Mouse (Mus musculus) liver, adult 2 months (tissue): ENCODE measurements around the gene Rcn1. TPM values are rescaled to one million over a fixed set of nuclear protein-coding genes. Genes with fewer than 3 reads are reported as not detected.

Experiments used
- DNase-seq: peaks from one replicate; pipeline ENCODE4 v3.0.0-alpha.2; 2011; ENCODE audit warnings: low read depth, low spot score; ENCODE audit errors: extremely low read depth
- H3K27ac ChIP-seq: fragments of 200-500 bp; replicated peaks from 2 replicates; pipeline ENCODE4 v1.5.1; 2012; ENCODE audit warnings: low read depth, mild to moderate bottlenecking, control low read depth, inconsistent platforms, low read length; ENCODE audit not compliant: insufficient read depth
- H3K27me3 ChIP-seq: fragments of 200-500 bp; 2 replicates; pipeline ENCODE4 v1.6.1; 2012; ENCODE audit warnings: mild to moderate bottlenecking, moderate library complexity, low read length, inconsistent platforms; ENCODE audit not compliant: control insufficient read depth, insufficient read depth
- H3K36me3 ChIP-seq: fragments of 200-500 bp; 2 replicates; pipeline ENCODE4 v1.6.1; 2012; ENCODE audit warnings: low read length, inconsistent platforms; ENCODE audit not compliant: control insufficient read depth, insufficient read depth
- H3K4me1 ChIP-seq: fragments of 200-500 bp; 2 replicates; pipeline ENCODE4 v1.6.1; 2011; ENCODE audit warnings: low read length; ENCODE audit not compliant: control insufficient read depth, insufficient read depth
- H3K4me3 ChIP-seq: fragments of 200-500 bp; 2 replicates; pipeline ENCODE4 v1.5.1; 2011; ENCODE audit warnings: low read depth, mild to moderate bottlenecking, control low read depth, low read length, moderate library complexity; ENCODE audit not compliant: insufficient read depth
- H3K79me2 ChIP-seq: fragments of 200-500 bp; 2 replicates; pipeline ENCODE4 v1.6.1; 2012; ENCODE audit warnings: inconsistent platforms, mild to moderate bottlenecking, low read length, moderate library complexity; ENCODE audit not compliant: control insufficient read depth, insufficient read depth
- H3K9ac ChIP-seq: fragments of 200-500 bp; 2 replicates; pipeline ENCODE4 v1.6.1; 2012; ENCODE audit warnings: low read depth, mild to moderate bottlenecking, control low read depth, inconsistent platforms, low read length
- CTCF ChIP-seq: fragments of 200-500 bp; IDR thresholded peaks from 2 replicates; pipeline ENCODE4 v1.5.1; 2011; ENCODE audit warnings: low read depth, low read length, control low read depth
- POLR2A ChIP-seq: fragments of 200-500 bp; IDR thresholded peaks from 2 replicates; pipeline ENCODE4 v1.6.1; 2011; ENCODE audit warnings: low read length, control low read depth; ENCODE audit not compliant: insufficient read depth; ENCODE audit errors: extremely low read depth
- WGBS: fragments of 180-500 bp; shearing (Covaris S2); methylation state at CpG from one replicate; pipeline ENCODE4 v1.1.7; 2018; 5-methylcytosine and 5-hydroxymethylcytosine counted together
- polyA plus RNA-seq: library from polyadenylated mRNA; depleted of rRNA; stranded (reverse); fragments of >200 nt; gene quantifications from 2 replicates; pipeline ENCODE4 v1.2.3, GENCODE M21; 2012
- total RNA-seq: library from RNA; depleted of rRNA; stranded (reverse); fragments of >200 nt; gene quantifications from 2 replicates; pipeline ENCODE4 v1.2.3, GENCODE M21; 2014

Rcn1 gene
- total and polyA plus RNA-seq, 2 experiments = 1.5 to 8.8 TPM

DNA sequence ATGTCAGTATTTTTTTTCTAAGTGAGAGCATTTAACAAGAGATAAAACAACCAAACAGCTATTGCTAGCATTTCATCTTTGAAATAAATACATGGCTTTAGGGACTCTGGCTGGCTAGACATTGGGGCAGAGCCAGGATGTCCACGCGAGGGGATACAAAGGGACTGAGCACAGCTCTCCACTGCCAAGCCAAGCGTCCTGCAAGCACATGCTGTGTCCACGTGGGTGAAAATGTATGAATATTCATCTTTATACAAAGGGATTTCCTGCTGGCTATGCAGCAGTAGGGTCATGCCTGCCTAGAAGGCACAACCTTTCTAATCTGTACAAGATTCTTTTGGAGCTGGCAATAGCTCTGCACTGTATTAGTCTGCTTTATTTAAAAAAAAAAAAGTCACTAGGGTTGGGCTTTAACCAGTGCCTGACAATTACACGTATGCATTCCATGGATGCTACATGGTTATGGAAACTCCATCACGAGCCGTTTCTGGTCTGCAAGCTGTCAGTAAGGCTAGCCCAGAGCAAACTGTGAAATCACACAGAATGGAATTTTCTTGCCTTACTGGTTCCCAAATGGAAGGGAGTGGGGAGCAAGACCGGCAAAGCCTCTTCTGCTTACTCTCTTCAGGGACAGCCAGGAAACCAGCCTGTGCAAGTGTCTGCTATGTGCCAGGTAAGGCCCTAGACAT, 17.7 kb upstream of the Rcn1 start:
- DNase-seq = no peak
- Histone ChIP-seq H3K36me3 (no peaks in the 10 kb centered on the region), H3K4me1 (no peaks in the 10 kb centered on the region), H3K4me3 (no peak overlapping the region), H3K9ac (no peak overlapping the region), H3K79me2 (no peaks in the 10 kb centered on the region), H3K27ac (no peak overlapping the region), H3K27me3 (peaks cover 3% of the 10 kb centered on the region; the same call in 1 of the 2 replicates)
- TF ChIP-seq POLR2A (no peak), CTCF (no peak)
- WGBS = 64% methylated on average over 8 of the region's 8 CpGs

DNA sequence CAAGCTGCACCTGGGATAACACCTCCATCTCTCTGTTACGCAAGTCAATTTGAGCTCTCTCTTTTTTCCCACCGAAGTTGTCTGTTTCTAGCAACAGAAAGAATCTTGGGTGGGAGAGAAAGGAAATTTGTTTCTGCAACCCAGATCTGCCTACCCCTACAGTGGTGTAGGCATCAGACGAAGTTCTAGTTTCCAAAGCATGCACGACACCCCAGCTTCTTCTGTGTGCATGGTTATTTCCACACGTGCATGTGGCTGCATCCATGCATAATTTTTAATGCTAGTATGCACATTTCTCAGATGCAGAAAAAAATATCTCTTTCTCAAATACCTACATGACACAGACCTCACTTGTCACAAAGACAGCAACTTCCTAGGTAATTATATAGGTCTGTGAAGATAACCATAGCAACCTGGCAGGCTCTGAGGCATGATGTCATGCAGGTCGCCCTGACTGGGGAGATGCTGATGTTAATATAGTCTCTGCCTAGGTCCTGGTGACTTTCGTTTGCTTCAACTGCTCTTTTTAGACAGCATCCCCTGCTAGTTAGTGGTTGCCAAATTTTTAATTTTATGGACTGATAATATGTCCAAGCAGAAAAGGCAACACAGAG, 17.0 kb upstream of the Rcn1 start:
- no peak for DNase-seq
- H3K4me1 ChIP-seq = no peaks in the 10 kb centered on the region

DNA sequence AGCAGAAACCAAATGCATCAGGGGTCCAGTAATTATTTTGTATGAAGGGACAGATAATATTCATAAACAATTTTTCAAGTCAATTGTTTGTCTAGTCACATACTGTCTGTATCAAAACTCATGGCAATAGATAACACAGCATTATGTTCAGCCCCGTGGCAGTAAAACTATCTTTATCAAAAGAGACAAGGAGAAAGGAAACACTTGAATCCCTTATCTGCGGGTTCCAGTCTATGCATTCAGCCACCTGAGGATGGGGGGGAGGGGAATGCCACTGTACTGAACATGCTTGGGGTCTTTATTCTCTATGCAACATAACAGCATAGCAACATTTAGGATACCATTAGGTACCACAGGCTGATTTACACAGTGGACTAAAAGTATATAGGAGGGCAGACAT, 15.2 kb upstream of the Rcn1 start:
- Histone ChIP-seq H3K4me3 (no peak overlapping the region), H3K9ac (no peak overlapping the region), H3K27ac (no peak overlapping the region), H3K79me2 (no peaks in the 10 kb centered on the region), H3K4me1 (no peaks in the 10 kb centered on the region), H3K36me3 (no peaks in the 10 kb centered on the region), H3K27me3 (peaks cover 3% of the 10 kb centered on the region; the same call in 1 of the 2 replicates)
- 72% methylated on average over 2 of the region's 2 CpGs for WGBS
- TF ChIP-seq POLR2A = no peak
- no peak for TF ChIP-seq CTCF
- DNase-seq = no peak

More for the DNA sequence above, 17.0 kb upstream of the Rcn1 start:
- Histone ChIP-seq H3K9ac (no peak overlapping the region), H3K27ac (no peak overlapping the region), H3K27me3 (peaks cover 3% of the 10 kb centered on the region; the same call in 1 of the 2 replicates), H3K36me3 (no peaks in the 10 kb centered on the region), H3K79me2 (no peaks in the 10 kb centered on the region), H3K4me3 (no peak overlapping the region)
- TF ChIP-seq POLR2A (no peak), CTCF (no peak)
- 68% methylated on average over 7 of the region's 7 CpGs for WGBS

DNA sequence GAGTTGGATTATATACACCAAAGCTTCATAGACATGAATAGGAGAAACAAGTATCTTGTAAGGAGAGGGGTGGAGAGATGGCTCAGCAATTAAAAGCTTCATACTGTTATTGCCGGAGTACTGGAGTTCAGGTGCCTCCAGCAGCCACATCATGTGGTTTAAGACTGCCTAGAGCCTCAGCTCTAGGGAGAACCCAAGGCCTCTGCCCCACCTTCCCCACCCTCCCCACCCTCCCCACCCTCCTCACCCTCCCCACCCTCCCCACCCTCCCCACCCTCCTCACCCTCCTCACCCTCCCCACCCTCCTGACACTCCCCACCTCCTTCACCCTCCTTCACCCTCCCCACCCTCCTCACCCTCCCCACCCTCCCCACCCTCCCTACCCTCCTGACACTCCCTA, 10.1 kb upstream of the Rcn1 start:
- H3K4me3 ChIP-seq = no peak overlapping the region
- no peaks in the 10 kb centered on the region for H3K79me2 ChIP-seq
- no peaks in the 10 kb centered on the region for H3K4me1 ChIP-seq
- no peak overlapping the region for H3K27ac ChIP-seq
- no peak overlapping the region for H3K9ac ChIP-seq
- no peaks in the 10 kb centered on the region for H3K36me3 ChIP-seq
- WGBS = 95% methylated on average over 1 of the region's 1 CpGs
- TF ChIP-seq CTCF (no peak), POLR2A (no peak)
- no peak for DNase-seq
- no peaks in the 10 kb centered on the region for H3K27me3 ChIP-seq

DNA sequence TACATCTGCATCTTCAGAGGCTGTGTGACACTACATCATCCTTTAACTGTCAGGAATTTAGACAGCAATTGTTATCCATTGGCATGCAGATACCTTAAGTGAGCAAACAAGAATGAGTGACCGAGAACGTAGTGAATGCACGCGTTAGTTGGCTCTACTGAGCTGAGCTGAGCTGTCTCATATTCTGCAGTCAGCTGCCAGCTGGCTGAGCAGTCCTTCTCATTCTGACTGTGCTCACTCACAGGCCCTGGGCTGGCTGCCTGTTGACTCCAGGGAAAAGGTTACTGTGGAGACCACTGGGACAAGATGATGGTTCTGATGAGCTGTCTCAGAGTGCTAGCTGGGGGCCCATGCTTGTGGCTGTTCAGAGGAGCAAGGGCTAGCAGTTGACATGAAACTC, 9.4 kb upstream of the Rcn1 start:
- Histone ChIP-seq H3K36me3 (no peaks in the 10 kb centered on the region), H3K27ac (no peak overlapping the region), H3K9ac (no peak overlapping the region), H3K27me3 (no peaks in the 10 kb centered on the region), H3K79me2 (no peaks in the 10 kb centered on the region), H3K4me1 (no peaks in the 10 kb centered on the region), H3K4me3 (no peak overlapping the region)
- DNase-seq = no peak
- TF ChIP-seq CTCF (no peak), POLR2A (no peak)
- WGBS = 55% methylated on average over 4 of the region's 4 CpGs

DNA sequence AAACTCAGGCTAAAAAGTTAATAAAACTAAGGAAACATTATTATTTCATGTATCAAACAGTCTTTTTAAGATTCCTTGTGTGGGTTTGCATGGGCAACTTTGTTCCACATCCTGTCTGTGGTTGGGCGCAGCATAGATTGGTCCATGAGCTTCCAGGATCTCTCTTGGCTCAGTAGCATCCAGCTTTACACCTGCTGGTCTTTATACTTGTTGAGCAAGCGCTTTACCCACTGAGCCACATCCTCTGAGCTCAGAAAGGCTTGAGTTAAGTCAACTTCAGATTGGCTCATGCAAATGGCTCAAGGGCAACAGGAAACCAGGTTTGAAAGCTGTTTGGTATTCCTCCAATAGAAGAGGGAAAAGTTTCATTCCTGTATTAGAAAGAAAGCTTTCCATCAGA, 3.1 kb upstream of the Rcn1 start:
- TF ChIP-seq CTCF (no peak), POLR2A (no peak)
- no peaks in the 10 kb centered on the region for H3K79me2 ChIP-seq
- WGBS = 88% methylated on average over 2 of the region's 2 CpGs
- no peak overlapping the region for H3K4me3 ChIP-seq
- no peak overlapping the region for H3K9ac ChIP-seq
- DNase-seq = no peak
- H3K27ac ChIP-seq = no peak overlapping the region
- H3K36me3 ChIP-seq = no peaks in the 10 kb centered on the region
- H3K27me3 ChIP-seq = no peaks in the 10 kb centered on the region
- H3K4me1 ChIP-seq = no peaks in the 10 kb centered on the region
